Mouse (Mus musculus): ENCODE data around the gene Trappc6a.
"Not testable (repeated sequence)": the region's sequence is repeated elsewhere in the genome, so short reads cannot be mapped to it uniquely, and the experiment has no call there.

GRCm38 (mm10) chr7:19511934-19512333 is 3.7 kb downstream of the Trappc6a start:
- TF ChIP-seq CTCF (conservative IDR thresholded peaks at IDR 0.05 in 1 of 2, IDR thresholded peaks at IDR 0.05 in 1 of 2; ENCODE audit: low read depth in 2 of 2, low read length in 2 of 2); ZC3H11A (IDR thresholded peaks at IDR 0.05; ENCODE audit: low read depth, low read length); MAX (IDR thresholded peaks at IDR 0.05; ENCODE audit: low read length); POLR2A (IDR thresholded peaks at IDR 0.05; ENCODE audit: low read depth, low read length); E2F4 (IDR thresholded peaks at IDR 0.05; ENCODE audit: insufficient replicate concordance, low read depth, low read length); EP300 (IDR thresholded peaks at IDR 0.05; ENCODE audit: low read length); TCF12 (IDR thresholded peaks at IDR 0.05; ENCODE audit: low read depth, low read length); UBTF (IDR thresholded peaks at IDR 0.05; ENCODE audit: low read depth, low read length); CHD2 (IDR thresholded peaks at IDR 0.05; ENCODE audit: low read length); USF1 (IDR thresholded peaks at IDR 0.05; ENCODE audit: low read depth, low read length); ZNF384 (IDR thresholded peaks at IDR 0.05; ENCODE audit: low read depth, low read length): not testable (repeated sequence)
